Mouse (Mus musculus) c-Kit-negative CD71-positive TER-119-positive erythroid progenitor cells, embryonic 14.5 days (primary cell): ENCODE results near the gene Saa4.
"Not testable (repeated sequence)": the region's sequence is repeated elsewhere in the genome, so short reads cannot be mapped to it uniquely, and the experiment has no call there.

Experiments
- DNase-seq: peaks from one replicate; pipeline ENCODE4 v3.0.0-alpha.2; 2013; ENCODE audit warnings: low read depth, low spot score

Gene Saa4

GRCm38 (mm10) chr7:46716897-46717296 is 15.5 kb downstream of the Saa4 start:
- no peak for DNase-seq

GRCm38 (mm10) chr7:46715600-46715999 is 16.8 kb downstream of the Saa4 start, which contains the start of gene Saa3:
Gene Saa3 (minus strand): TSS chr7:46715700.
- no peak for DNase-seq

- peak; percentile 58 for DNase-seq
Measured at GRCm38 (mm10) chr7:46714518-46714917, 17.9 kb downstream of the Saa4 start.

- DNase-seq: no peak
Measured at GRCm38 (mm10) chr7:46712250-46712649, 20.2 kb downstream of the Saa4 start.

GRCm38 (mm10) chr7:46710390-46710844 is 22.0 kb downstream of the Saa4 start, which contains the start of gene Saal1:
Gene Saal1 (minus strand): TSS chr7:46710680.
- DNase-seq: peak; percentile 78

GRCm38 (mm10) chr7:46700521-46701025 is 31.8 kb downstream of the Saa4 start:
- no peak for DNase-seq

GRCm38 (mm10) chr7:46696754-46697153 is 35.6 kb downstream of the Saa4 start:
- DNase-seq: no peak

- no peak for DNase-seq
Measured at GRCm38 (mm10) chr7:46686827-46687226, 45.6 kb downstream of the Saa4 start.

GRCm38 (mm10) chr7:46680732-46681131 is 51.7 kb downstream of the Saa4 start:
- DNase-seq: no peak

GRCm38 (mm10) chr7:46679044-46679443 is 53.4 kb downstream of the Saa4 start:
- DNase-seq: not testable (repeated sequence)

GRCm38 (mm10) chr7:46678417-46678816 is 54.0 kb downstream of the Saa4 start:
- no peak for DNase-seq
